Mouse (Mus musculus) embryonic fibroblast, embryonic 13.5 days (primary cell): ENCODE measurements around the gene Kazald1.

ENCODE experiments used
- CTCF ChIP-seq: IDR thresholded peaks from 2 replicates; pipeline ENCODE4 v1.5.1; 2011; ENCODE audit warnings: mild to moderate bottlenecking, control low read depth, low read length, moderate library complexity, borderline replicate concordance; ENCODE audit not compliant: insufficient read depth
- POLR2A ChIP-seq: IDR thresholded peaks from 2 replicates; pipeline ENCODE4 v1.6.1; 2011; ENCODE audit warnings: low read depth, mild to moderate bottlenecking, control low read depth, low read length, moderate library complexity

DNA sequence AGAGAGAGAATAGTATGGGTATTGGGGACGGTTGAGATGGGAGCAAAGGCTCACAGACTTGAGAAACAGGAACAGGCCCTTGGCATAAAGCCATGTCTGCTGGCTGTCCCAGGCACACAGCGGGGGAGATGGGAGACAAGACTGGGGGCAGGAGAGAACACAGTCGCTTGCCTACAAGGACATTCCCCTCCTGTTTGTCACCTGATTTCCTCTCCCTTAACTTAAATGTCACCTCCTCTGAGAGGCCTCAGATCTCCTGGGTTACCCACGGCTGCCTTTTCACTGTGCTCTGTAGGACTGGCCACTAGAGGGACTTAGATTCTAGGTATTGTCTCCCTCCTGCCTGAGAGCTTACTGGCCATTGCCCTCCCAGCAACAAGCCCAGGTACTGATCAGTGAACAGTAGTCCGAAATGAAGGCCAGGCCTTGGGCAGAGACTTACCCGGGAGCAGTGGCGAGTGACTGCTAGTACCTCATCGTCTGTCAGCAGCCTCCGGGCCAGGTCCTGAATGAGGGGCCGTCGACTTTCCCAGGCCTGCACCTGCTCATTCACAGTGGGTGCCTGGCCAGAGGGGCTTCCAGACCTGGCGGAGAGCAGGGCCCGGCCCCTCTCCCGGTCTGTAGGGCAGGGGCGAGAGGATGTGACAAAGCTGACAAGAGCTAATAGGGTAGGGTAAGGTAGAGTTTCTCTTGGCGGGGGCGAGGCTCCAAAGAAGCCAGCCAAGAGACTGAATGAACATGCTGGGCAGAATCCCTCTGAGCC, 42.3 kb upstream of the Kazald1 start:
- TF ChIP-seq CTCF, result 0 out of 2 replicates have a peak, but pooled peaks have one; percentile 16
- TF ChIP-seq POLR2A, result no peak
